Mouse (Mus musculus) mouse embryonic stem cell (cell line): Measurements from ENCODE around the gene Nhsl2.
"Not testable (repeated sequence)": the region's sequence is repeated elsewhere in the genome, so short reads cannot be mapped to it uniquely, and the experiment has no call there.

ENCODE experiments used
- in situ Hi-C, 2 experiments: fragments of 300-500 bp; cut with MboI; formaldehyde crosslinking; loops; 1 replicate in 1 of 2; 3 replicates in 1 of 2; pipeline ENCODE4 v1.14.3; 2019 to 2020; ENCODE audit warnings: low sequenced_read_pairs in 2 of 2, low pct_unique_long_range_greater_than_20kb in 1 of 2, mixed read lengths in 1 of 2; ENCODE audit not compliant: unreplicated experiment in 1 of 2

Gene Nhsl2

DNA sequence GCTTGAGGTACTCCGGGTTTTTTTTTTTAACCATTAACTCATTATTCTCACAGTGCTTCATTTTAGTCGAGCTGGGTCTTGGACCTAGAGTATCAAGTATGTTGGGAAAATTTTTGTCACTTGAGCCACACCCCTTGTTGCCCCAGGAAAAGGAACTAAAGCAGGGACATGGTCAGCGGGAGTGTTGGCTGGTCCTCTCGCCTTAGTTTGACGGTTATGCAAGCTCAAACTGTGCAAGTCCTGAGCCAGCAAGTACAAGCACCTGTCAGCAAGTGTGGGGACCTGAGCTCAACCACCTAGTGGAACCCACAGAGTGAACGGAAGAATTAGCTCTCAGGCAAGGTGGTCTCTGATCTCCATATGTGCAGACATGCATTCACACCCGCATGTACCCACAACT, 252.7 kb downstream of the Nhsl2 start:
- in situ Hi-C loops: no loop called here

DNA sequence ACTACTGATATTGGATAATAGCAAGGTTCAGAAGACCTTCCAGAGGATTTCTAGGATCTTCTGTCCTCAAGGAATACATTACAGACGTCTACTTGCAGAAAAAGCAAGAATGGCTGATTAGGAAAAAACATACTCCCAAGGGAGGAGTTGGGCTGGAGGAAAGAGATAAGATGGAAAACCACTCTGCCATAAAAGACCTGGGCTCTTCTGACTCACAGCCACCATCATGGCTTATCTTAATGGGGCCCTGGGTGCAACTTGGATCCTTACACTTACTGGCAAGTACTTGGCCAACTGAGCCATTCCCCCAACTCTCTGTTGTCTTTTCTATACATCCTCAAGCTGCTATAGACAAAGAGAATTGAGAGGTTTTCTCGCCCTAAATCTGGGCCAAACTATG, 254.6 kb downstream of the Nhsl2 start:
- in situ Hi-C loops: not testable (repeated sequence)

DNA sequence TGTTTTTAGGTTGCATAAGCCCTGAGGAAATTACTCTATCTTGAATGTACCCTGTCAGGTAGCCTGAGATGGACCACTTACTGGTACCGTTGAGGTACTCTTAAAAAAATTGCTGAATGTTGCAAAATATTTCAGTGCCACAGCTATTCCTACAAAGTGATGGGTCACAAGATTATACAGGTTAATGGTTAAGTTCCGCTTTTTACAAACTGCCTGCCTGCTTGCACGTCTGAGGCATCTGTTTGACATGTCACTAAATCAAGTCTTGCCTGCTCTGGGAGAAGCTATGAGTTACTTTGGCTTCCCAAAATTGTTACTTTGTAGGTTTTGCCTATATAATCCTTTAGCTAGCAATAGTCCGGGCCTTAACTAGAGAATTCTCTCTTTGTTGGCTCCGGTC, 260.2 kb downstream of the Nhsl2 start:
- in situ Hi-C loops: not testable (repeated sequence)

GRCm38 (mm10) chrX:102115676-102116075, 266.5 kb downstream of the Nhsl2 start:
- in situ Hi-C loops: no loop called here

DNA sequence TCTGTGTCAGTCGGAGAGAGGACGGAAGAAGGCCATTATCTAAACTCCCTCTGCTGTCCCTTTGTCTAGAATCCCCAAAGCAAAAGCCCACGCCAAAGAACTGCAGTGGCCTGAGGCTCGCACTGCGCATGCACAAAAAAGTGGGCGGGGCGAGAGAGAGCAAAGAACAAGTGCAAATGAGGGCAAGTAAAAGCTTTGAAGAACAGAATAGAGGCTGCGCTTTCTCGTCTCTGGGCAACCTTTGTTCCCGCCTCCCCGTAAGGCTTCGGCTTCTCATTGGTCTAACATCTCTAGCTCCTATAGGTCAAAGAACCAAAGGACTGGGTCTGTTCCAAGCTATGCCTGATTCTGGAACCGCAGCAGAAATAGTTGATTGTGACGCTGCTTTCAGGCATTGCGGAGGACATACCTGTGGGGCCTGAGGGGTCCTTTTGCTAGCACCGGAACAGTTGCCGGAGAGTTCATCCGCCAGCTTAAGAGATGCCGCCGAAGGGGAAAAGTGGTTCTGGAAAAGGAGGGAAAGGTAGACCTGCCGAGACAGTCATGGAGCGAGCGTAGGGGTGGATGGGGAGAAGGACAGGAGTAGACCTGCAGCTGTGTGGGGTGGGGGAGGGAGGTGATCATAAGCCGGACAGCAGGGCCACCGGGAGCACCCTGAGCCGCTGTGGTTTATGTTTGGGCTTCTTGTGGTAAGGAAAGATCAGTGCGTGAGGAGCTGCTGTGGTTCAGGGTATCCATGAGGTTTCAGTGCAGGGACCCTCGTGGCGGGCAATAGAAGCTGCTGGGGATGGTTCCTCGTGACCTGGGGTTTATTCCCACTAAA, 270.1 kb downstream of the Nhsl2 start, which contains the start of gene Pin4:
Pin4 (plus strand) TSS at position 406 of the 823 bp plus-strand sequence.
- in situ Hi-C loops: no loop called here

DNA sequence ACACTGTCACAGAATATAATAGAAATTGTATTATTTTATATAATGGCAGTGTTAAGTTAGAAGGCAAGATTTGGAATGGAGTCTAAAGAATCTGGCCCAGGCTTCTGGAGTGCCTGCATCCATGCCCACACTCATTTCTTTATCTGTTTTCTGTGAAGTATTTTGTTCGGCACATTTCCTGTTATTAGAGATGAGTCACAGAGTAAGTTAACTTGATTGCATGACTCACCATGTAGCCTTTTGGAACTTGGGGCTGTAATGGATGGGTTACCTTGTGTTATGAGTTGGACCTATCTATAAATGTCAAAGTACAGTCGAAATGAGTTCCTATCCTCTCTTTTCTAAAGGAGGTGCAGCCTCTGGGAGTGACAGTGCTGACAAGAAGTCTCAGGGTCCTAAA, 272.1 kb downstream of the Nhsl2 start:
- in situ Hi-C loops: no loop called here

GRCm38 (mm10) chrX:102141157-102141556, 292.0 kb downstream of the Nhsl2 start:
- in situ Hi-C loops: no loop called here
